Mouse (Mus musculus): ENCODE measurements at regions not wholly inside any gene's neighbourhood (a gene's known extent, or its start where the extent isn't known, plus 50 kb on each side); places are given as distances from the start of the nearest gene placed in this dataset.

- TF ChIP-seq SMC3 (IDR thresholded peaks at IDR 0.05; ENCODE audit: low read depth, low read length) (no peak), NELFE (IDR thresholded peaks at IDR 0.05; ENCODE audit: low read depth, low read length) (no peak), SIN3A (IDR thresholded peaks at IDR 0.05; ENCODE audit: low read length) (no peak), POLR2A (IDR thresholded peaks at IDR 0.05; ENCODE audit: low read depth, low read length) (no peak), JUND (conservative IDR thresholded peaks at IDR 0.05; ENCODE audit: low read depth, low read length) (no peak), CTCF (conservative IDR thresholded peaks at IDR 0.05 in 1 of 2, IDR thresholded peaks at IDR 0.05 in 1 of 2; ENCODE audit: low read depth in 2 of 2, low read length in 2 of 2) (no peak), USF1 (IDR thresholded peaks at IDR 0.05; ENCODE audit: low read depth, low read length) (no peak), CHD2 (IDR thresholded peaks at IDR 0.05; ENCODE audit: low read length) (no peak), MAZ (IDR thresholded peaks at IDR 0.05; ENCODE audit: low read depth, low read length) (no peak), ELF1 (IDR thresholded peaks at IDR 0.05; ENCODE audit: low read depth, low read length) (no peak), EP300 (IDR thresholded peaks at IDR 0.05; ENCODE audit: low read length) (no peak), HCFC1 (IDR thresholded peaks at IDR 0.05; ENCODE audit: low read depth, low read length) (no peak)
Measured at GRCm38 (mm10) chr15:61920041-61920440, 997.2 kb upstream of the A1bg start.

Data from CH12.LX (cell line).